Mouse (Mus musculus) brain, embryonic 14.5 days (tissue): Measurements from ENCODE around the gene Tbc1d22b.

ENCODE experiments used
- CTCF ChIP-seq: fragments of 200-500 bp; IDR thresholded peaks from 2 replicates; pipeline ENCODE4 v1.5.1; 2012; ENCODE audit warnings: inconsistent platforms, mild to moderate bottlenecking, moderate library complexity, borderline replicate concordance; ENCODE audit not compliant: insufficient read depth, insufficient read length; ENCODE audit errors: extremely low read depth
- POLR2A ChIP-seq: fragments of 200-500 bp; IDR thresholded peaks from 2 replicates; pipeline ENCODE4 v1.6.1; 2012; ENCODE audit warnings: mild to moderate bottlenecking, inconsistent platforms, borderline replicate concordance; ENCODE audit not compliant: poor library complexity, insufficient read depth, insufficient read length, severe bottlenecking; ENCODE audit errors: extremely low read depth

DNA sequence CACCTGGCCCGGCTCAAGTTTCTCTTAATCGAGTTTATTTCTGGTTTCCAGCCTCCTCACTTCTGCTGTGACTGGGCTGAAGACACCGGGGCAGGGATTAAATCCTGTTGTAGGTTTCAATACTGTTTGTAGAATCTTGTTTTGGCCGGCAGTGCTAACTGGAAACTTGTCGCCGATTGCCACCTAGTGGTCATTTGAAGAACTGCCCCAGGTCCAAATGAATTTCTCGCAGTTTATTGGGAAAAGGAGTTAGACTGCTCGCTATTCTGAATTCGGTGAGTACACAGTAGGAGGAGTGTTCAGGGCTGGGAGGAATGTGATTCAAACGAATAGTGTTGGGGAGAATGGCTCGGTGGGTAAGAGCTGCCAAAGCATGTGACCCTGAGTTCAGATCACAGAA, 35.1 kb upstream of the Tbc1d22b start:
- peak; percentile 94 for TF ChIP-seq CTCF
- no peak for TF ChIP-seq POLR2A
